ENCODE assay signal across 12 mouse cellular contexts in the genomic region with DNA sequence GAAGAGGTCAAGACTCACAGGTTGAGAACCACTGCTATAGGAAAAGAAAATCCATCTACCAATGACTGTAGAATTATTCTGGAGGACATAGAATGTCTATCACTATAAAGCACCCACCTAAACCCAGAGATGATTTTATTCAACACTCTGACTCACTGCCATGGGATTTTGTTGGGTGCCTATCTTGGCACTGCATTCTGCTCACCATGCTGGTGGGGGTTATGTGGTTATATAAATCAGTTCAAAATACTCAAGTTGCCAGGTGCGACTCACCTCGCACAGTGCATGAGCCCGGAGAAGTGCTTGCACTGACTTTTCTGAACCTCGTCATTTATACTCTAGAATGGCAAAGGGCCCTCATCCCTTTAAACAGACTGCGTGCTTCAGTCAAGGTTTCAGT.
"Had no signal": no experiment of that assay in that cellular context is flagged by ENCODE, and none has a peak within 500 bp of the region (broad histone marks: within the 10 kb centered on the region; RNA-seq: fewer than 3 reads in every experiment).

No protein-coding gene starts in this region.

- DNase-seq: kidney, adult 18-20 months; kidney, adult 9 months; kidney, postnatal 14 days; kidney, postnatal 4 days; liver, embryonic 13.5 days; lung, adult 2 months; lung, postnatal 14 days; lung, postnatal 4 days; midbrain, embryonic 14.5 days; spleen, adult 18-20 months; thymus, postnatal 36 days had no signal

- H3K27me3 ChIP-seq: liver, embryonic 13.5 days; stomach, embryonic 15.5 days had no signal

- H3K4me1 ChIP-seq: stomach, embryonic 15.5 days had no signal

- H3K4me3 ChIP-seq: liver, embryonic 13.5 days; stomach, embryonic 15.5 days had no signal

- H3K36me3 ChIP-seq: liver, embryonic 13.5 days; stomach, embryonic 15.5 days had no signal

- H3K27ac ChIP-seq: liver, embryonic 13.5 days; stomach, embryonic 15.5 days had no signal

- H3K9ac ChIP-seq: liver, embryonic 13.5 days; stomach, embryonic 15.5 days had no signal
